Mouse (Mus musculus) B cell, adult 62 days (primary cell): ENCODE data around the gene Lrrc57. TPM values are rescaled to one million over a fixed set of nuclear protein-coding genes. Genes with fewer than 3 reads are reported as not detected.

Source experiments
- total RNA-seq: library from RNA; stranded (reverse); gene quantifications from 4 replicates; pipeline ENCODE4 v1.2.4, GENCODE M21; 2023

Gene Lrrc57
- 24.5 to 36.5 TPM (median 30.2 TPM) in 4 replicates for total RNA-seq

GRCm38 (mm10) chr2:120608830-120609723 is at the start of gene Lrrc57, which contains the start of gene Haus2:
Lrrc57 (minus strand) TSS chr2:120609520.
Haus2 (plus strand) TSS chr2:120609383.

GRCm38 (mm10) chr2:120628886-120629735 is 19.8 kb upstream of the Lrrc57 start, which contains the start of gene Stard9:
Stard9 (plus strand) TSS chr2:120629121.

DNA sequence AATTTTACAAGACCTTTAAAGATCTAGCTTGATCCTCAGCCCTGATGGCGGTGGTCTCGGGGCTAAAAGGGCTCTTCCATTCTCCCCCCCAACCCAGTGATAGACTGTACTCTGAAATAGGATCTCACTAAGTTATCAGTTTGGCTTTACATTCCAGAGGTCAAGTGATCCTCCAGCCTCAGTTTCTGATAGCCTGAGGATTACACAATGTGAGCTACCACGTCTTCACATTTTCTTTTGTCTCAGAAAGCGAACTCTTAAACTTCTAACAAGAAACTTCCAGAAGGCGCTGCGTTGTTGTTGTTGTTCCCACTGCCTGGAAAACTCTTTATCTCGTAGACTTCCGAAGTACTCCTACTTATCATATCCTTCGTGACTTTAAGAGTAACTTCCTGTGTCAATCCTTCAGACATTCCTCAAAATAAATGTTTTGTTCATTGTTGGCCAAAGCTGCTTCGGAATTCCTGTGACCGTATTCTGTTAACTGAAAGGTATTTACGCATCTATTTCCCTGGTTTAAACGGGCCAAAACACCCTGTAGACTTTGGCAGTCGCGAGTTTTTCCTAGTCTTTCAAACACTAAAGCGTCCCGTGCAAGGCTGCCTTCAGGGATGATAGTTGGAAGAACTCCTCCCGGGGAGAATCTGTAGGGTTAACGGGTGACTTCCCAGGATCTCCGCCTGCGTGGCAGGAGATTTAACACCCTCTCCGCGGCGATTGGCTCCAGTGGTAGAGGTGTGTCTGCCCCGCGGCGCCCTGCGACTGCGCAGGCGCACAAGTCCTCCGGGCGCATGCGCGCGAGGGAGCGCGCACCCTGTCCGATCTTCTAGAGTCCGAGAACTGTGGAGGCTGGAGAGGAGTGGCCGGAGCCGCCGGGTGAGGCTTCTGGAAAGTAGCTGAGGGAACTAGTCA is 42.2 kb downstream of the Lrrc57 start, which contains the start of gene Snap23:
Snap23 (plus strand) TSS at position 786 of the 912 bp plus-strand sequence.

GRCm38 (mm10) chr2:120563235-120563990 is 45.9 kb downstream of the Lrrc57 start, which contains the start of gene Zfp106:
Zfp106 (minus strand) TSS chr2:120563843.

Other genes with a start within 250 kb of the Lrrc57 start
- 41.0 to 54.8 TPM (median 42.9 TPM) in 4 replicates for gene Ganc, start 205.6 kb downstream of the Lrrc57 start, total RNA-seq
- gene Tmem87a, start 205.4 kb downstream of the Lrrc57 start, total RNA-seq: 51.9 to 54.2 TPM (median 54.0 TPM) in 4 replicates
- gene Capn3, start 153.5 kb downstream of the Lrrc57 start, total RNA-seq: 0.73 to 2.2 TPM (median 1.4 TPM) in 4 replicates
- 116 to 120 TPM (median 119 TPM) in 4 replicates for gene Zfp106, start 45.7 kb downstream of the Lrrc57 start, total RNA-seq
- gene Snap23, start 41.8 kb downstream of the Lrrc57 start, total RNA-seq: 36.5 to 52.1 TPM (median 46.1 TPM) in 4 replicates
- gene Haus2, start 137 bp downstream of the Lrrc57 start, total RNA-seq: 17.9 to 22.0 TPM (median 20.4 TPM) in 4 replicates
- gene Stard9, start 19.6 kb upstream of the Lrrc57 start, total RNA-seq: 0.39 to 0.81 TPM (median 0.74 TPM) in 4 replicates
- gene Cdan1, start 240.6 kb upstream of the Lrrc57 start, total RNA-seq: 34.4 to 43.8 TPM (median 36.6 TPM) in 4 replicates
- 5.8 to 12.8 TPM (median 8.4 TPM) in 4 replicates for gene Ttbk2, start 241.1 kb upstream of the Lrrc57 start, total RNA-seq